Mouse (Mus musculus) erythroblast, adult 5-6 weeks (primary cell): ENCODE measurements around the gene Cirbp. TPM values are rescaled to one million over a fixed set of nuclear protein-coding genes. Genes with fewer than 3 reads are reported as not detected.
A peak's percentile ranks its signal among the peaks of the same experiment; 100 is the strongest.
"Not testable (repeated sequence)": the region's sequence is repeated elsewhere in the genome, so short reads cannot be mapped to it uniquely, and the experiment has no call there.

Source experiments
- ATAC-seq: replicated peaks from 2 replicates; pipeline ENCODE4 v1.8.0; 2016; ENCODE audit warnings: moderate number of reproducible peaks, mild to moderate bottlenecking, moderate TSS enrichment, inconsistent platforms; ENCODE audit not compliant: poor library complexity, low FRiP score, severe bottlenecking
- total RNA-seq, 2 experiments: library from RNA; stranded (forward) in 1 of 2; stranded (reverse) in 1 of 2; fragments of 150-400 nt in 1 of 2; fragments of 200-764, 138-1000 nt in 1 of 2; gene quantifications; 2 replicates each; pipeline versions ENCODE4 v1.2.3 to v1.2.4; 2015 to 2017; ENCODE audit warnings: low replicate concordance in 2 of 2

Cirbp gene
- total RNA-seq, 2 experiments from 2014 or later, result 3.7 to 14.6 TPM

DNA sequence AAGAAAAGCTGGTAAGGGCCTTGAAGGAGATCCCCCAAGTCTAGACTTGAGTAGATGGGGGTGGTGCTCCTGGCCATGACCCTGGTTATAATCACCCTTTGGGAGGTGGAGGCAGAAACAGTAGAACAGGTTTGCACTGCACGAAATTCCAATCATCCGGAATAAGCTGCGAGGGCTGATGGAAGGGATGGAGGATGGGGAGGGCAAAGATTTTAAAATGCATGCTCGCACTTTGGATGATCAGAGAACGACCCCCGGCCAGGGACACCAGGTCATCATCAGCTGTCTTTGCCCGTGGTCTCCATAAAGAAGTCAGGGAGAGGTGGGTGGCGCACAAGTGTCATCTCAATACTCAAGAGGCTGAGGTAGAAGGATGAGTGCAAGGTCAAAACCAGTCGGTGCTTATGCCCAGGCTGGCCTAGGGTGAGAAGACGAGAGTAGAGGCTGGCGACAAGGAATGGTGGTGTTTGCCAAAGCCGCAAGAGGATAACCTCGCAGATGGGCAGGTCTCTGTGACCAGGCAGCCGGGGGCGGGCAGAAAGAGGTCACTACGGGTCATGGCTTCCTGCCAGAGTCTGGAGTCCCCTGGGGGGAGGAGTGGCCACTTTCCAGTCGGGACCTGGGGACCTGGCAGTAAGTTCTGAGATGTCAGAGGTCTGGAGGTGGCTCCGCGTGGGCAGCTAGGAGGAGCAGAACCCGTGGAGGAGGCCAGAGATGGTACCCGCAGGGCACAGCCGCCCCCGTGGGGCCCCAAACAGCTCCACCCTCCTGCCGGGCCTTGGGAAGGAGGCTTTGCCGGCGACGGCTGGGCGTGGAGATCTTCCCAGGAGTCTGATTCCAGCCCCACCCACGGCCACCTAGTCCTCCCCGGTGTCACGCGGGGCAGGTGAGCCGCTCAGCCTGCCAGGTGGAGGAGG is 5.1 kb upstream of the Cirbp start:
- ATAC-seq, result peak; percentile 11; the same call in 1 of the 2 replicates

GRCm38 (mm10) chr10:80161522-80162242 is 4.1 kb upstream of the Cirbp start:
- ATAC-seq, result no peak

- no peak for ATAC-seq
Observed at GRCm38 (mm10) chr10:80162243-80162608, 3.6 kb upstream of the Cirbp start.

DNA sequence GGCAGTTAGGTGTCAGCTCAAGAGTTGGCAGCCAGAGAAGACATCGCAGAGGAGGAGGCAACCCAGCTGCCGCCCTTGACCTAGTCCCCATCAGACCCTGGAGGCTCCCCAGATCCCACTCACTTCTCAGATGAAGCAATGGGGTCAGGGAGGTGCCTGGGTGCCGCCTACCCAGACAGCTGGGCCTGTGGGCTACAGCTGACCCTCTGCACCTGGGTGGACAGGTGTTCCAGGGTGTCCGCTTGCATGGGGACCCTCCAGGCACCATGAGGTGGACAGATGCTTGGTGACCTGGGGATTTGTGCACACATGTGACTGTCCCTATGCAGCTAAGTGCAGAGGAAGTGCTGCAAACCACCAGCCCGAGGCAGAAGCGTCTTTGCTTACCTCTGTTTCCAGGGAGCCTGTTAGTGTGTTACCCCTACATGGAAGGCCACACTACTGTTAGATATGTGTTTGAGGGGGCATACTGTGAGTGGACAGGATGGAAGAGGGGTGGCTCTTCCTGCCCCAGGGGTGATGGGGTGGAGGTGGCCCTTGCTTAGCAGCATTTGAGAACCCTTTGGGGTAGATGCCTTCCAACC is 3.0 kb upstream of the Cirbp start:
- ATAC-seq, result no peak

- no peak for ATAC-seq
Observed at GRCm38 (mm10) chr10:80163721-80164120, 2.1 kb upstream of the Cirbp start.

DNA sequence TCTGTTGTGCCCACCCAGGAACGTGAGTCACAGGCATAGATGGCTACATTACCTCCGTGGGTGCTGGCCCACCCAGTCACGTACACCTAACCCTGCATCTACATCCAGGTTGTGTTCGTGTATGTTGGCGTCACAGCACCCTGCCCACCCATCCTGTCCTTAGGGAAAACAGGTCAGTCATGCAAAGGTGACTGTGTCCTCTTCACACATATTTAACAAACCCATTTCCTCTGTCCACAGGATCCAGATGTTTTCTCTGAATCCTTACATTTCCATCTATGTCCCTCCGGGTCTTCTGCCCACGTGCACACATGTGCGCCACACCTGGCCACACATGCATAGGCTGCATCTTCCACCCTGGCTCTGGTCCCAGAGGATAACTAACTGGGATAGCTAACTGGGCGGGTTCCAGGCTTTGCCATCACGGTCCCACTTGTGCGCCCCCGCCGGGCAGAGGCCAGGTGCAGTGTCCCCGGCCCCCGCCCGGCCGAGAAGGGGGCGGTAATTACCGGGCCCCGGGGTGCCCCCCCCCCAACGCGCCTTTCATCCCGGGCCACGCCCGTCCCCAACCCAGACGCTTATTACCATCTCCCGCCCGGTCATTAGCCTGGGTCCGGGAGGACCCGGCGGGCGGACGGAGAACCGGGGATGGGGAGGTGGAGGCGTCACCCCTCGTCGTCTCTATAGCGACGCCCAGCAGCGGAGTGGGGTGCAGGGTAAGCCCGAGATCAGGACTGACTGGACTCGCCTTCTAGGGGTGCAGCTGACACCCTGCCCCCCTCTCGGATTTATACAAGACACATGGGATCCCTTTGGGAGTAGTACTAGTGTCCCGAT is 1.4 kb upstream of the Cirbp start:
- 0 out of 2 replicates have a peak, but pooled peaks have one; percentile 0 for ATAC-seq

DNA sequence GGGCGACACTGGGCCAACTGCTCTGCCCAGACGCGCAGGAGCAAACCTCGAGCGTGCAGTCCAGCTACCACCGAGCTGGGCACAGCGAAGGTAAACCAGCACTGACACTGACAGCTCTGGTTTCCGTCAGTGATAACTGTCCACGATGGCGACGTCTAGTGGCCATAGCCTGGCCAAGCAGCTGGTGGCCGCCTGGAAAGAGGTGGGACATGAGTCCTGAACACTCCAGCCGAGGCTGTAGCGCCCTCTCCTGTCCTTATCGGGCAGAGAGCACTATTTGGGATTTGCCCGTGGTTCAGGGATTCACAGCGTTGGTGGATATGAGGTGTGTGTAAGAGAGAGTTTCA is 814 bp upstream of the Cirbp start:
- peak; percentile 63 for ATAC-seq

- not testable (repeated sequence) for ATAC-seq
Observed at GRCm38 (mm10) chr10:80166136-80166535, 351 bp downstream of the Cirbp start.

DNA sequence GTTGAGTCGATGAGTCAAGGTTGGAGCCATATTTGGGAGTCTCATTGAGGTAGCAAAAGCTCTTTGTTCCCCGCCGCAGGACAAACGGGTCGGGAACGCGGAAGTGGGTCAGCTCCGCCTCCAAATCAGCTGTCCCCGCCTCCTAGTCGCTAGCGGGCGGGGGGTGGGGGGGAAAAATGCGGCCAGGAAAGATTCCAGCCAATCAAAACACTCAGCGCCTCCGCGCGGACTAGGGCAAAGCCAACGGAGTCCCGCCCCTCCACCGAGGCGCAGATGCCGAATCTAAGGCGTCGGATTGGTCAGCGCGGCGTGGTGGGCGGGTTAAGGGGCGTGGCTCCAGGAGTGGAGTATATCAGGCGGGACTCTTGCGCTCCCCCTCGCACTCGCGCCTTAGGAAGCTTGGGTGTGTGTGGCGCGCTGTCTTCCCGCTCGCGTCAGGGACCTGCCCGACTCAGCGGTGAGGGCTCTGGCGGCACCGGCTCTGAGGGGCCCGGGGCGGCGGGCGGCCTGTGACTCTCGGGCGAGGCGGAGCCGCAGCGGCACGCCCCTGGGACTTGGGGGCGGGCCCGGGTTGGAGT is 1.8 kb downstream of the Cirbp start:
- ATAC-seq, result peak; percentile 75

- ATAC-seq, result peak; percentile 52
Observed at GRCm38 (mm10) chr10:80168038-80168661, 2.4 kb downstream of the Cirbp start.

DNA sequence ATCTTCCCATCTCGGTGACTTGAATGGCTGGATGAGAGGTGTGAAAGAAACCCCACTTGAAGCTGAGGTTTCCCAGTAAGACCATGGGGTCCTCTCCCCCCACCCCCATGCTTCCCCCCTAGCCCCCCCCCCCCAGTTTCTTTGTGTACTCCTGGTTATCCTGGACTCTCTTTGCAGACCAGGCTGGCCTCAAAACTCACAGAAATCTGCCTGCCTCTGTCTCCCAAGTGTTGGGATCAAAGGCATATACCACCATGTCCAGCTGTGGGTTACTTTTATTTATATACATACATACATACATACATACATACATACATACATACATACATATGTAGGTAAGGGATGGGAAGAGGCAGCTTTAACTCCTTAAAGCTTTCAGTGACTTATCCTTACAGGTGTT is 3.3 kb downstream of the Cirbp start:
- no peak for ATAC-seq

- ATAC-seq, result no peak
Observed at GRCm38 (mm10) chr10:80169651-80170050, 3.9 kb downstream of the Cirbp start.

DNA sequence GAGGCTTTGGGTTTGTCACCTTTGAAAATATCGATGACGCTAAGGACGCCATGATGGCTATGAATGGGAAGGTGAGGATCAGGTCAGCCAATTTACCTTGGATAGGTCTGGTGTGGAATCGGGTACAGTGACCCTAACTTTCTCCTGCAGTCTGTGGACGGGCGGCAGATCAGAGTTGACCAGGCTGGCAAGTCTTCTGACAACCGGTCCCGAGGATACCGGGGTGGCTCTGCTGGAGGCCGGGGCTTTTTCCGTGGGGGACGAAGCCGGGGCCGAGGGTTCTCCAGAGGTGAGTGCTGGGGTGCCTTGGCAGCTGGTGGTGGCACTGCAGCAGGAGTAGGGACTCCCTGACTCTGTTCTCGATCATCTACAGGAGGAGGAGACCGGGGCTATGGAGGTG is 4.3 kb downstream of the Cirbp start:
- ATAC-seq, result no peak

DNA sequence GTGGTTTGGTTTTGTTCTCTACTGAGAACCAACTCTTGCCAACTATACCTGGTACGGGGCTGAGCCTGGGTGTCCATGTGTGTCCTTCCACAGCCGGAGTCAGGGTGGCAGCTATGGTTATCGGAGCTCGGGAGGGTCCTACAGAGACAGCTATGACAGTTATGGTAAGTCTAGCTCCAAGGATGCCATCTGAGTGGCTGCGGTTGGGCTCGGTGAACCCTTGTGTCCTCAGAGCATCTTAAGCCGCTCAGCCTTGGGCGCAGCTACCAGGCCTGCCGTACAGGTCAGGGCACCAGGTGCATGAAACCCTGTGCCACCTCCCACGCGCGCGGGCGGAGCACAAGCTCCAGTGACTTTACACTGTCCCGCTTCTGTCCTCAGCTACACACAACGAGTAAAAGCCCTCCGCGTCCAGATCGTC is 4.8 kb downstream of the Cirbp start:
- ATAC-seq, result no peak

GRCm38 (mm10) chr10:80171252-80171651 is 5.5 kb downstream of the Cirbp start:
- ATAC-seq, result no peak

- ATAC-seq, result no peak
Observed at GRCm38 (mm10) chr10:80171760-80172526, 6.2 kb downstream of the Cirbp start.

- ATAC-seq, result peak; percentile 78
Observed at GRCm38 (mm10) chr10:80172527-80173292, 6.9 kb downstream of the Cirbp start, which contains the start of gene 1600002K03Rik. Gene 1600002K03Rik, plus strand, starts transcription at chr10:80172944.

- ATAC-seq, result no peak
Observed at GRCm38 (mm10) chr10:80173358-80173757, 7.6 kb downstream of the Cirbp start.
